Mouse (Mus musculus) testis, postnatal 14 days (tissue): ENCODE results near the gene Myl9.
A peak's percentile ranks its signal among the peaks of the same experiment; 100 is the strongest.

Experiments used
- DNase-seq: peaks from one replicate; pipeline ENCODE4 v3.0.0; 2021; ENCODE audit warnings: low spot score

Gene Myl9

DNA sequence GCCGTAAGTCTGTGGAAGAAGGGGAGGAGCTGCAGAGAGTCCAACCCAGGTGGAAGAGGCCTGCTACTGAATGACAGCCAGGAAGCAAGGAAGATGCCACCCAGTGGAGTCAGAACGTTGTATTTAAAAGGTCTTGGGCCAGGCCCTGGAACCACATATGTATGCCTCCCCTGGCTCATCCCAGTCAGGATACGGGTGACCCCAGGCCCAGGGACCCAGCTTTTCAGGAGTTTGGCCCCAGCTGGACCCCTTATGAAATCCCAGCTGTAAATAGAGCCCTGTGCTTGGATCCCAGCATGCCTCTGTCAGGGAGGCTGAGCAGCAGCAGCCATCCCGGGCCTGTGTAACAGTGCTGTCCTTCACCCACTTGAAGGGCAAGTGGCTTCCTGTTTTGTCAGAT lies 10.5 kb upstream of the Myl9 start:
- no peak for DNase-seq

DNA sequence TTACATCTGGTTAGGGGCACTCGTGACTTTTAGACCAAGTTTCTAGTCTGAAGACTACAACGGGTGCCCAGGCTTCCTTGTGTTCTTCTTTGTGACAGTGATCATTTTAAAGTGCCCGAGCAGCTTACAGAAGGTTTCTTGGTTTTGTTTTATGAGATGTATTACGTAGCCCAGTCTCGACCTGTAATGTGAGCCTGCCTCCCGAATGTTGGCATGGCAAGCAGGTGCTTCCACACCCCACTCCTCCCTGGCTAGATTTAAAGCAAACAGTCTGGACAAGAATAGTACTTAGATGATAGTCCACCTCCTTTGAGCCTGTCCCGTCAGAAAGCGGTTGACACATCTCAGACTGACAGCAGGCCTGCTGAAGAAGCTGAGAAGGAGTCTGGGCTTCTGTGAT lies 9.6 kb upstream of the Myl9 start:
- no peak for DNase-seq

DNA sequence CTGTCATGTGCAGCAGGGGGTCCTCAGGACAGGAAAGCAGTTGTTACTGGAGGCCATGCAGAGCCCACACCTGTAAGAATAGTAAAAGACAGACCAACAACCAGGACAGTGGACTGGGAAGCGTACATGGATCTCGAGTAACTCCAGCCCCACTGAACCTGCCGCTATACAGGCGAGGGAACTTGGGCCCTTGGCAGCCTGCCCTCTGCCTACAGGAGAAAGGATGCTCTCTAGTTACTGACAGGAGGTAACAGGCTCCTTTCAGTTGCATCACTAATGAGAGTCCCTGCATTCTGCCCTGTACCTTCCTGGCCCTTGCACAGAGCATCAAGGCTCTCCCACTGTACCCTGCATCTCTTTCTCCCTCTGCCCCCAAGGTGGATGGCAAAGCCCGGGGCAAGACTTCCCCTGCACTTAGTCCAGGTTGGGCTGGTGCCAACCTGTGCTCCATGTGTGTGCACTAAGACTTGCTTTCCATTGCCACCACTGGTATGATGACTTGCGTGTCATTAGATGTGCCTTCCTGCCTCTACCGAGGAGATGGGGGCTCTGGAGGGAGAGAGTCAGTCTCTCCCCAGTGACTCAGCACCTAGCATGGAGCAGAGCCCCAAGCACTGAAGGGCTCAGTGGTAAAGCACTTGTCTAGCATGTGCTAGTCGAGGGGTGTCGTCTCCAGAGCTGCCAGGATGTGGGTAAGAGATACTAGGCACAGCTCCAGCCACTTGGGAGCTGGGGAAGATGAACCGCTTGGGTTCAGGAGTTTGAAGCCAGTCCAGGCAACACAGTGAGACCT lies 8.8 kb upstream of the Myl9 start:
- no peak for DNase-seq

DNA sequence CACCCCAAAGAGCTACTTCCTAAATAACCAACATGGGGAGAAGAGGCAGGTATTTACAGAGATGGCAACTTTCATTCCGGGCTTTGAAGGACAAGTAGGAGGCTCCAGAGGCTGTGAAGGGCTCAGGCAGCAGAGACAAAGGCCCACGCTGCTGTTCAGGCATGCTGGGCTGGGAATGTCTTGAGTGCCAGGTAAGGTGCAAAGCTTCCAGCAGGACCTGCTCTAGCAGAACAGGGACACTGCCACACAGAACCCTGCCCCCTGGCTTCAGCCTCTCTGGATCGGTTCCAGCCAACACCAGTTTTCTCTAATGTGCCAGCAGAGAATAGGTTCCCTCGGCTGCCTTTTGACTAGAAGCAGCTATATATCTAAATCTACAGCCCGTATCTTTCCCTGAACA lies 8.1 kb upstream of the Myl9 start:
- no peak for DNase-seq

DNA sequence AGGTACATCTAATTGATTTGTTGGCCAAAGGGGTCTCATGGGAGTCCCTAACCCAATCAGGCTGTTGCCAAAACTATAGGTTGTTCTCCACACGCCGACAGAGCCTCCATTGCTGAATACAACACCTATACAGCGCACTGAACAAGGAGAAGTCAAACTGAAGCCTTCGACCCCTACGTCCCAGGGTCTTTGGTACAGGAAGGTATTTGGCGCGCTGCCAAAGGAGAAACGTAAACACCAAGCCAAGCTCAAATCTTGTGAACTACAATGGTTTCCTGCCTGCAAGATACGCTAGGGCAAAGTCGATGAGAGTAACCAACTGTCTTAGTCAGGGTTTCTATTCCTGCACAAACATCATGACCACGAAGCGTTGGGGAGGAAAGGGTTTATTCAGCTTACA lies 5.9 kb upstream of the Myl9 start:
- DNase-seq = no peak

DNA sequence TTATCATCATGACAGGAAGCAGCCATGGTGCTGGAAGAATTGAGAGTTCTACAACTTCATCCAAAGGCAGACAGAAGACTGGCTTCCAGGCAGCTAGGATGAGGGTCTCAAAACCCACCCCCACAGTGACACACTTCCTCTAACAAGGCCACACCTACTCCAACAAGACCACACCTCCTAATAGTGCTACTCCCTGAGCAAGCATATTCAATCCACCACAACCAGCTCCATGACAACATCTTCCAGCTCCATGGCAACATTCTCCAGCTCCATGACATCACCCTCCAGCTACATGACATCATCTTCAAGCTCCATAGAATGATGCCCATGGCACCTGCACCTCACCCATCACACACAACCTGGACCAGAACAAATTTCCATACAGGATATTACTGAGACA lies 1.8 kb upstream of the Myl9 start:
- DNase-seq = no peak

DNA sequence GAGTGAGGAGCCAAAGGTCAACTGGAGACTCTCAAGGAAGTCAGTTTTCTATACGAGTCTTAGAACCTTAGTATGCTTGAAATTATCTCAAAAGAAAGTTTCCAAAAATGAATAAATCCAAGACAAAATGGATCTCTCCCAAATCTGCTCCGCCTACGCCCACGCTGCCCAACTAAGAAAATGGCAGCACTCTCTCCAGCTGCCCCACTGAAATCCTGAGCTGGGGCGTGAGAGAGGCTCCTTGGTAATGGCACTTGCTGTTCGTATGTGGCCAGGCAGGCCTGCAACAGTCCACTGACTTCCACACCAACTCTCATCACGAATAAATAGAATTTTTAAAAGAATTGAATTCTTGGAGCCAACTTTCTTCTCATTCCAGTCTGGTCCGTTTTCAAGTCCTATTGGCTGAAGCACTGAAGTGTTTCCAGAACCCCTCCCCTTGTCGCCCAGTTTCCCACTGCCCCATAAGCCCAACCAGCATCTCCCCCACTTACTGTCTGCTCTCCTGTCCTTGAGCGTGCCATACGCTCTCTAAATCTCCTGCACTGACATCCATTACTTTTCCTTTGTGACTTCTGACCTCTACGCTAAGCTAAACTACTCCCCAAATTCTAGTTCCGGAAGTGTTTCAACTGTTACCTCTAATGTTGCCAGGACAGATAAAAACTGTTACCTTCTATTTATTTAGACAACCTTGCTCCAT lies 1.0 kb upstream of the Myl9 start:
- DNase-seq = no peak

DNA sequence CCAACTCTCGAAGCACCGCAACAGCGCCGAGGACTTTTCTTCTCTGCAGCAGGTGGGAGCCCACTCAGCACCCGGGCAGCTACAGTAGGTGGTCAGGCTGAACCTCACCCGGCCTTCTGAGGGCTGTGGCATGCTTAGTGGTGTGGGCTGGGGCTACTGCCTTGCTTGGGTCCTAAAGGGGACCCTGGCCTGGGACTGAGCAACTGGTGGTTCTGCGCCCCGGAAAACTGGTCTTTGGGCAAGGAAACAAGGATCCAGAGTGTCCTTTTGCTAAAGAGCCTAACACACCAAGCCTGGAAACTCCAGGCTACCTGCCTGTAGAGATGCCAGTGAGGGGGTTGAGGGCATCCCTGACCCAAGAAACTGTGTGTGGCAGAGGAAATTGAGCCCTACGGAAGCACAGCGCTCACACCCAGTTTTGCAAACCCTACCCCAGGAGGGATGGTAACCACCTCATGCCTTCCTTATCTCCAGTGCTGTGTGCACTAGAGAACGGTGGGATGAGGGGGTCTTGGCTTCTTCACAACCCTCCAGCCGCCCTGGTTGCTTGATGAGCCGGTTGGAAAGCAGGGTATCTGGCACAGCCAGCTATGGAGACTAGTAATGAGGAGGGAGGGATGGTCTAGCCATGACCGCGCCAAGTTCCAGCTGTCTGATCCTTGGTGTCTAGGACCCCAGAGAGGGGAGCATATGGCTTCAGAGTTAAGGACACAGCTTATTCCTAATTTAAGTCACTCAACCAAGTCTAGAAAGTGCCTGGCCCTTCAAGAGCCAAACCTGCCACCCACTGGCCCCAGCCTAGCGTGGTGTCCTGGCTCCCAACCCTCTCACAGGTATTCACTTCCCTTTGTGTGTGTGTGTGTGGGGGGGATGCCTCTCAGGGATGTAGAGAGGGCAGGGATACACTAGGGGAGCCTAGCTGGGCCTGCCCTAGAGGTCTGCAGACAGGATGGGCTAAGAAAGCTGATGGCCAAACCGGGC lies 525 bp downstream of the Myl9 start:
- DNase-seq = no peak

DNA sequence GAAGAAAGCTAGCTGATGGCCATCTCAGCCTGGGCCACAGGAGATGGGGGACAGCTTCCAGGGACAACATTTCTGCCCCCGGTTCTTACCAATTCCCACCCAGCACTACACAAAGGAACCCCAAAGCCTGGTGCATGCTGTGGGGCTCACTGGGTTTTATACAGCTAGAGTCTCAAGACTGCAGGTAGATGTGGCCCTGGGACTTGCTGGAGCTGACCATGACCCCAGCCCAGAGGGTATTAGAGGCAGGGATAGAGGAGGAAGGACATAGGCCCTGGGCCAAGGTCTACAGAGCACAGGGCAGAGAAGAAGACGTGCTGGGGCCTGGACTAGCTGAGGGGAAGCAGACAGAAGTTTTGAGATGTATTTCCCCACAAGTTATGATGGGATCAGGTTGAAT lies 1.7 kb downstream of the Myl9 start:
- DNase-seq = no peak

DNA sequence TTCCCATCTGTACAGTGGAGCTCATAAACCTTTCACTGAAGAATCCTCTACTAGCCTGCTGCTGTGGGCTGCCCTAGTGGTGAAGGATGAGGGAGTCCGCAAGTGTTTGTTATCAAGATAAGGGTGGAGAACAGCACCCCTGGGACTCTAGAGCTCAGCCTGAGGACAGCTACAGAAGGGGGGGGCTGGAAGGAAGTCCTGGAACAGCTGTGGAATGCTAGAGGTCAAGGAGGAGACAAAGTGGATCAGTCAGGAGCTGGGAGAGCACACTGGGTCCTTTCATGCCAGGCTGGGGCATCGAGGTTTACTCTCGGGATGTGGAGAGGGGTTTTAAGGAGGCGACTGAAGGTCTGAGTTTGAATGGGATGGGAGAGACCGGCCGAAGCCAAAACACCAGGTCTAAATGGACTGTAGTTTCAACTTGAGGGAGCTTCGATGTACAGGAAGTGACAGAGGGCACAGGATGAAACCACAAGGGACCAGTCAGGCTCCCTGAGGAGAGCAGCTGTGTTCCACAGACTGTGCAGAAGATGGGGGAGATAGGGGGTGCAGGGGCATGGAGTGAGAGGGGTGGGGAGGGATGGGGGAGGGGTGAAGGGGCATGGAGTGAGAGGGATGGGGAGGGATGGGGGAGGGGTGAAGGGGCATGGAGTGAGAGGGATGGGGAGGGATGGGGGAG lies 2.2 kb downstream of the Myl9 start:
- DNase-seq = no peak

DNA sequence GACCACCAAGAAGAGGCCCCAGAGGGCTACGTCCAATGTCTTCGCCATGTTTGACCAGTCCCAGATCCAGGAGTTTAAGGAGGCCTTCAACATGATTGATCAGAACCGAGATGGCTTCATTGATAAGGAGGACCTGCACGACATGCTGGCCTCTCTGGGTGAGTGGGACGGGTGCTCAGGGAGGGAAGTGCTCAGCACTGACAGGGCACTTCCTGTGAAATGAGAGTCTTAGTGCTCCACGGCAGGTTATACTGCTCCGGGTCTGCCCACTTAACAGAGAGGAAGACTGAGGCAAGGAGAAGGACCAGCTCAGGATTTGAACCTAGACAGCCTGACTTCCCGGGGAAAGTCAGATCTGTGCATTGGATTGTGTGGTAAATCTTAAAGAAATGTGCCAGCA lies 3.4 kb downstream of the Myl9 start:
- DNase-seq = no peak

DNA sequence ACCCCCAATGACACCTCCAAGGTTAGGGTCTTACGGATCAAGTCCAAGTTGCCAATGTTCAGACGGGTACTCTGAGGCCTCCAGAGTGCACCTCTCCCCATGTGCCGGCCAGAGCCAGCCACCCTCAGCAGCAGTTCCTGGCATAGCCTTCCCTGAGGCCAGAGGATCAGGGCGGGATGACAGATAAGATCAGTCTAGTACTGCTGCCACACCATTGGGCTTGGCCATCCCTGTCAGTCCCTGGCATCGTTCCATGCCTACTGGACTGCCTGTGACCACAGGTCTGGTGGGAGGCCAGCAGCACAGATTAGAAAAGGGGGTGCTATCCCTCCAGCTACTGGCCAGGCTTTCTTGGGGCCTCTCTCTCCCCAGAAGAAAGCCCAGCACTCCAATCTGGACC lies 3.8 kb downstream of the Myl9 start:
- DNase-seq = peak; percentile 66

DNA sequence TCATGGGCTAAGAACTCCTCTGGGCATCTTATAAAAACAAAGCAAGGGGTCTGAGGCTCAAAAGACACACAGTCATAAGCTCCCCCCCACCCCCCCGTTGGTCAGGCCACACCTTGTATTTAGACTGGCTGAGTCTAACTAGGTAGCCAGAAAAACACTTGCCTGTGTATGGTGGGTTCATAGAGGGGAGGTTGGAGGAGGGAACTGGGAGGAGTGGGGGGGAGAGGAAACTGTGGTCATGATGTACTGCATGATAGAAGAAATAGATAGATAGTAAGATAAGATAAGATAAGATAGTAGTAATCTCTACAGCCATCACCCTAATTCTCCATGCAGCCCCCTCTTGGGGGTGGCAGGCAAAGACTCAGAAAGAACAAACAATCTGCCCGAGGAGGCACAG lies 4.3 kb downstream of the Myl9 start:
- DNase-seq = no peak

DNA sequence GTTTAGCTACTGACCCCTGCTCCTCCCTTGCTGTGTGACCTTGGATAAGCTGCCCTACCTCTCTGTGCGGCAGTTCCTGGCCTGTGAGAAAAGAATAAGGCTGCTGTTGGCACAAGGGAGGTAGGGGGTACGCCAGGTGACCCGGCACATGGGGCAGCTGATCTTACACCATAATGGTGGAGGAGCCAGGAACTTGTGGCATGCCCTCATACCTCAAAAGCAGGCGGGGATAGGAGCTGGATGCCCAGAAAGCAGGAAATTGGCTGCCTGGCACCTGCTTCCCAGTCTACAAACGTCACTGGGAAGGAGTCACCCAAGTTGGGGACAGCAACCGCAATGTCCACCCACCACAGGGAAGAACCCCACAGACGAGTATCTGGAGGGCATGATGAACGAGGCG lies 4.9 kb downstream of the Myl9 start:
- DNase-seq = no peak

DNA sequence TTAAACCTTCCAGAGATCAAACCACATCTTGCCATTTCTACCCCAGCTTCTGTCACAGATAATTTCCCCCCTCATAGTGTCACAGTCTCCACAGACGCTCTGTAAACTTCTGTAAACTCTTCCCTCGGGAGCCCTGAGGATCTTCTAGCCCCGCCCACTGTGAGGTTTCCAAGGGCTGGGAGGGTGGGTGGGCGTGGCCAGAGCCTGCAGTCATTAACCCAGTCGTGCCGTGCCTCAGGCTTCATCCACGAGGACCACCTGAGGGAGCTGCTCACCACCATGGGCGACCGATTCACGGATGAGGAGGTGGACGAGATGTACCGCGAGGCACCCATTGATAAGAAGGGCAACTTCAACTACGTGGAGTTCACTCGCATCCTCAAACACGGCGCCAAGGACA lies 5.5 kb downstream of the Myl9 start:
- no peak for DNase-seq

DNA sequence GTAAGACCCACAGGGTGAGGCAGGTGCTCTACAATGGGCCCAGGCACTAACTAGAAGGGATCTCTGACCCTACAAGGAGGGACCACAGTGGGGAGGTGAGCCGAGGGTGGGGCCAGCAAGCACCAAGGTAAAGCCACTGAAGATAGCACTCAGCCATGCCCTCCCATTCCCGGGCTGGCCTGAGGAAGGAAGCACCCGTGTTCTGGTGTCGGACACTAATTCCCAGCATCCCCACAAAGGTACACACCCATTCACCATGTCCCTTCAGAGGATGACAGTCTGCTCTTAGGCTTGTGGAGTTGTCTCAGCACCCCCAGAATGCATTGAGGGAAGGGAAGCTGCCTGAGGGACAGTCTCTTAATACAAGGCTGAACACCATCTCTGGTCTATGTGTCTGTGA lies 6.1 kb downstream of the Myl9 start:
- no peak for DNase-seq

DNA sequence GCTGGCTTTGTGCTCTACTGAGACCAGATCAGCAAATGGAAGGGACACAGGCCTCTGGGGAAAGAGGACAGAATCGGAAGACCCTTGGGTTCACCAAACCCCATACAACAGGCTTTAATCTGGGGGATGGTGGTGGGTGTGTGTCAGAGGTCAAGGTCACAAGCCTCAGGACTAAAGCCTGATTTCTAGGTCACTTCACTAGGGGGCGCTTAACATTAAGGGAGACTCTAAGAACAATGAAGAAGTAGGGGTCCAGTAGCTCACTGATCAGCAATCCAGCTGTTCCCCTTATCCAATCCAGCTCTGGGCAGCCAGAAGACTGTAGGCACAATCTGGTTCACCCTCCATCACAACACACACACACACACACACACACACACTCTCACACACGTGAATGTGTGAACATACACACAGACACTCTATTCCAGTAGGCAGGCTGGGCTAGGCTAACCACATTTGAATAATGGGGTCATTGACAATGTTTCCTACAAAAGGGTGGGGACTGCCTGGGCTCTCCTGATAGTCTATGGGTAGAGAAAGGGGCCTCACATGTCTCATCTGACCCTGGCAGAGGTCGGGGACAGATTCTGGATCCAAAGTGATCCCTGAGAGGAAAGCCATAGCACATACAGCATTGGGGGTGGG lies 6.7 kb downstream of the Myl9 start:
- no peak for DNase-seq

DNA sequence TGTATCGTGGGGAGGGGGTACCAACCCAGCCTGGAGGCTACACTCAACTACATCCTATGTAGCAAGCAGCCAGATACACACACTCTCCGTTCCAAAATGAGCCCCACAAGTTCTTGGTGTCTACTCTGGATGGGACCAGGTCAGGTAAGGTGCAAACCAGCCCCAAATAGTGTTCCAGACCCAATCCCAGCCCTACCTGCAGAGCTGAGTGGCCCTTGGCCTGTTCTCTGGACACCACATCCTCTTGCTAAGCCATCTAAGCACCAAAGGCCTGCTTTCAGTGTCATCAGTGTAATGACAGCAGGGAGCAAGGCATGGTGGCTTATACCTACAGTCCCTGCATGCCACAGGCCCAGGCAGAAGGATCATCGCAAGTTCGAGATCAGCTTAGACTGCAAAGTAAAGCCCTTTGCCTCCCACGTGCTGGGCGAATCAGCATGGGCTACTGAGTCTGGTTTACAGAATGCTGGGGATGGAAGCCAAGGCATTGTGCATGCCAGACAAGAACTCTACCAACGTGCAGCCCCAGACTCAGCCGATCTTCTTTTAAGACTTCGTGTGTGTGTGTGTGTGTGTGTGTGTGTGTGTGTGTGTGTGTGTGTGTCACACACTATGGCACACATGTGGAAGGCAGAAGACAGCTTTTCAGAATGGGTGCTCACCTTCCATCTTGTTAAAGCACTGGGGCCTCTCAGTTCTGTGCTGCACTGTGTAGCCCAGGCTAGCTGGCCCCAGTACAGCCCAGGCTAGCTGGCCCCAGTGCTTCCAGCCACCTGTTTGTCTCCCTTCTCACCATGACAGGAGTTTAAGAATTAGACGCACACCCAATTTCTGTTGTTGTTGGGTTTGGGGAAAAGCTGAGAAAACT lies 7.5 kb downstream of the Myl9 start:
- no peak for DNase-seq

DNA sequence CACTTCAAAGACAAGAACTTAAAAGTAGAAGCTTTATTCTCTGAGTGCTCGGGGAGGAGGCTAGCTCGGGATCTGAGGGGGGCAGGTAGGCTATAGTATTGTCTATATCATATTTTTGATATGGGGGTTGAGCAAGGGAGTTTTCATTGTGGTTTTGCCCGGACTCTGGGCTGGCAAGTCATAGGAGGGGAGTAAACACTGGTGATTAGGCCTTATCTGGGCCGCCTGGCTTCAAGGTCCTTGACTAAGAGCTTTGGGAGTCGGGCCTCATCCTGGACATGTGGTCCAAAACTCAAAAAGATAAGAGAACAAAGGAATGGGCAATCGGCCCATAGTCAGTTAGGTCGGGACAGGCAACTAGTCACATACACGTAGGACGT lies 8.1 kb downstream of the Myl9 start:
- peak; percentile 81 for DNase-seq

DNA sequence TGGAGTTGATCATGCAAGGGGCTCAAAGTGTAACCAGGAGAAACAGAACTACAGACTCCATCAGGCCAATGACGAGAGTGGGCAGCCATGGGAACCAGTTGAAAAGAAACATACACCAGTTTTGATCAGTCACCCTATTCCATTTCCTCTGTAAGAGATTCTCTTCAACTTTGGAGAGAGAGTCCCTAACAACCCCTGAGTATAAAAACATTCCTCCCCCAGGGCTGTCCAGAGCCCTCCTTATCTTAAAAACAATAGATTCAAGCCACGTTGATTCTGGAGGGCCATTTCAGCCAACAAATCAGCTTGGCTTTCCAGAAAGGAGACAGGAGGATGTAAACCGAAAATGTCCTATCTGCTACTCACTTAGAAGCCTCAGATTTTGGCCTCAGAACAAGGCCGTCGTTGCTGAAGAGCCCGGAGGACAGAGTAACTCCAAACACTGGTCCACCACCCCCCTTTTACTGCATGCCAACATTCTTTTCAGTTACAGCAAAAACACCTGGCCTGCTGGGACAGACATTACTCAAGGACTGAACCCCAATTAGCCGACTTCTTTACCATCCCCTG lies 8.9 kb downstream of the Myl9 start:
- no peak for DNase-seq
